Mouse (Mus musculus) midbrain, embryonic 10.5 days (tissue): Measurements from ENCODE around the gene Gabrb1. TPM values are rescaled to one million over a fixed set of nuclear protein-coding genes. Genes with fewer than 3 reads are reported as not detected.

Source experiments
- DNase-seq: peaks from one replicate; pipeline ENCODE4 v3.0.0-alpha.2; 2017; ENCODE audit warnings: low spot score
- H3K27ac ChIP-seq: fragments of 300-500 bp; sonication (generic); replicated peaks from 2 replicates; pipeline ENCODE4 v1.5.1; 2016; ENCODE audit warnings: mild to moderate bottlenecking
- H3K27me3 ChIP-seq: fragments of 300-500 bp; sonication (generic); 2 replicates; pipeline ENCODE4 v1.6.1; 2016; ENCODE audit warnings: low read depth, mild to moderate bottlenecking; ENCODE audit not compliant: poor library complexity, severe bottlenecking
- H3K36me3 ChIP-seq: fragments of 300-500 bp; sonication (generic); 2 replicates; pipeline ENCODE4 v1.6.1; 2016; ENCODE audit warnings: mild to moderate bottlenecking, moderate library complexity
- H3K4me1 ChIP-seq: fragments of 300-500 bp; sonication (generic); 2 replicates; pipeline ENCODE4 v1.6.1; 2016
- H3K4me3 ChIP-seq: fragments of 300-500 bp; sonication (generic); 2 replicates; pipeline ENCODE4 v1.5.1; 2016; ENCODE audit warnings: mild to moderate bottlenecking, moderate library complexity
- H3K9me3 ChIP-seq: fragments of 300-500 bp; sonication (generic); replicated peaks from 2 replicates; pipeline ENCODE4 v1.6.1; 2016; ENCODE audit warnings: mild to moderate bottlenecking
- WGBS: fragments of 180-500 bp; shearing (Covaris S2); methylation state at CpG from one replicate; pipeline ENCODE4 v1.1.7; 2016; 5-methylcytosine and 5-hydroxymethylcytosine counted together
- polyA plus RNA-seq: library from polyadenylated mRNA; unstranded; fragments of >200 nt; fragmentation: Nextera tagmentation; extraction: Ambion mirVana; gene quantifications from 2 replicates; pipeline ENCODE4 v1.2.1, GENCODE M21; 2016

Gabrb1 gene
- polyA plus RNA-seq, 1 experiment from 2014 or later: 0.16 TPM

- no peak overlapping the region for H3K4me3 ChIP-seq
- no peaks in the 10 kb centered on the region for H3K4me1 ChIP-seq
- no peak for DNase-seq
- 95% methylated on average over 5 of the region's 5 CpGs for WGBS
- no peaks in the 10 kb centered on the region for H3K27me3 ChIP-seq
- peaks cover 69% of the 10 kb centered on the region for H3K36me3 ChIP-seq
- no peak overlapping the region for H3K27ac ChIP-seq
- H3K9me3 ChIP-seq: no peaks in the 10 kb centered on the region
Observed at GRCm38 (mm10) chr5:72156598-72156997, 498.7 kb downstream of the Gabrb1 start.

DNA sequence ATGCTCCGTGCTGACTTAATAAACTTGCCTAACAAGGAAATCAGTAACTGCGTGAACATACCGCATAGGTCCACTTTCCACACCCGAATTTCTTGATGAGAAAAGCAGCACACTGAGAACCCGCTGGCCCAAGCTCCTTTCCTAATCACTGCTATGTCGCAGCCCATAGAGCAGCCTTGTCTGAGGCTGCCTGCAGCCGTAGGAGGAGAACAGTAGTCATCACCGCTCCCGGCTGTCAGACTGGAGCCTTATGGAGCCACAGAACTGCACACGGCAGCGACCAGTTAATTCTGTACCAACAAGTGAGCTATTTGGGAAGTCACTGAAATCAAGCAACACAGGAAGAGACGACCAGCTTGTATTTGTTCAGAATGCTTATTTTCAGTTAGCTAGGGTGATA is 500.8 kb downstream of the Gabrb1 start:
- H3K27ac ChIP-seq: no peak overlapping the region
- H3K4me3 ChIP-seq: no peak overlapping the region
- no peaks in the 10 kb centered on the region for H3K9me3 ChIP-seq
- no peak for DNase-seq
- peaks cover 86% of the 10 kb centered on the region for H3K36me3 ChIP-seq
- 93% methylated on average over 12 of the region's 12 CpGs for WGBS
- H3K27me3 ChIP-seq: no peaks in the 10 kb centered on the region
- no peaks in the 10 kb centered on the region for H3K4me1 ChIP-seq

DNA sequence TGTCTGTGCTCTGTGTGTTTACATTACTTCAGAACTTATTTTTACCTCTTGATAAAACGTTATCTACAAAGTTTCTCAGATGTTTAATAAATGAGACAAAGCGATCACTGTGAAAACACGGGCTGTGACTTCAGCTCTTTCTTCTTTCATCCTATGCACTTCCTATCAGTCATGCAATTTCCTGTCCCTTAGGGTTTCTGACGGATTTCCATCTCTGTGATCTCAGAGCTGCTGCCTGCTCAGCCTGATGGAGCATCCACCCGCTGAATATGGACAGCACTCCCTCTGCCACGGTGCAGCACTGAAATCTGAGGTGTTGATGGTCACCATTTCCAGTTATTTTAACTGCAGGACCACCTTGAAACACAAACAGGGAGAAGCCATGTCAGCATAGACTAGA is 501.6 kb downstream of the Gabrb1 start:
- no peak overlapping the region for H3K27ac ChIP-seq
- no peaks in the 10 kb centered on the region for H3K4me1 ChIP-seq
- no peak for DNase-seq
- H3K4me3 ChIP-seq: no peak overlapping the region
- H3K9me3 ChIP-seq: no peaks in the 10 kb centered on the region
- WGBS: 90% methylated on average over 6 of the region's 6 CpGs
- peaks cover 91% of the 10 kb centered on the region for H3K36me3 ChIP-seq
- H3K27me3 ChIP-seq: no peaks in the 10 kb centered on the region

- peaks cover 88% of the 10 kb centered on the region for H3K36me3 ChIP-seq
- WGBS: 91% methylated on average over 11 of the region's 11 CpGs
Observed at GRCm38 (mm10) chr5:72160781-72161485, 503.0 kb downstream of the Gabrb1 start.

GRCm38 (mm10) chr5:72162855-72163254 is 504.9 kb downstream of the Gabrb1 start:
- Histone ChIP-seq H3K27ac (no peak overlapping the region), H3K9me3 (no peaks in the 10 kb centered on the region), H3K36me3 (peaks cover 69% of the 10 kb centered on the region), H3K4me1 (peaks cover 11% of the 10 kb centered on the region), H3K27me3 (no peaks in the 10 kb centered on the region), H3K4me3 (no peak overlapping the region)
- 92% methylated on average over 5 of the region's 5 CpGs for WGBS
- DNase-seq: no peak

More at GRCm38 (mm10) chr5:72160781-72161485, 503.0 kb downstream of the Gabrb1 start:
- H3K27ac ChIP-seq: no peak overlapping the region
- H3K9me3 ChIP-seq: no peaks in the 10 kb centered on the region
- no peaks in the 10 kb centered on the region for H3K27me3 ChIP-seq
- no peaks in the 10 kb centered on the region for H3K4me1 ChIP-seq
- no peak overlapping the region for H3K4me3 ChIP-seq
- no peak for DNase-seq

DNA sequence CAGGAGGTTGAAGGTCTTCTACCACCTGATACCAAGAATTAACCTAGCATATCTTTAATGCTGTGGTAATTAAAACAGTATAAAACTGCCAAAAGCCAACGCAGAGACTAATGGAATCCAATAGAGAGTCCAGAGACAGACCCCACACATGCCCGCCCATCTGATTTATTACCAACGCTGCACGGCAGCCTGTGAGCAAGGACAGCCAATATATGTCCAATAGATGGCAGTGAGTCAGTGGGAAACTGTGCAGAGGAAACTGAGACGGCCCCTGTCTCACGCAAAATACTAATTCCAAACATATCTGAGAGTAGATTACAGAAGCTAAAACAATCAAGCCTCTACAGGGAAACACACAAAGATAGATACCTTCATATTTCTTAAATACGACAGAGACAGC is 506.5 kb downstream of the Gabrb1 start:
- 93% methylated on average over 7 of the region's 7 CpGs for WGBS
- peaks cover 54% of the 10 kb centered on the region for H3K36me3 ChIP-seq
- H3K4me1 ChIP-seq: peaks cover 11% of the 10 kb centered on the region

GRCm38 (mm10) chr5:72167594-72168284 is 509.8 kb downstream of the Gabrb1 start, which contains the start of gene Commd8:
TSS of gene Commd8 (minus strand) at chr5:72168189.
- H3K4me1 ChIP-seq: peaks cover 11% of the 10 kb centered on the region
- H3K36me3 ChIP-seq: peaks cover 20% of the 10 kb centered on the region
- H3K27me3 ChIP-seq: no peaks in the 10 kb centered on the region
- H3K27ac ChIP-seq: peak within 1 kb of the TSS; percentile 92
- peak within 1 kb of the TSS; percentile 79 for H3K4me3 ChIP-seq
- peak; percentile 96 for DNase-seq
- WGBS: under 1% methylated on average over 38 of the region's 38 CpGs
- no peaks in the 10 kb centered on the region for H3K9me3 ChIP-seq

More for the DNA sequence above, 506.5 kb downstream of the Gabrb1 start:
- Histone ChIP-seq H3K4me3 (no peak overlapping the region), H3K27ac (no peak overlapping the region), H3K27me3 (no peaks in the 10 kb centered on the region), H3K9me3 (no peaks in the 10 kb centered on the region)
- no peak for DNase-seq

DNA sequence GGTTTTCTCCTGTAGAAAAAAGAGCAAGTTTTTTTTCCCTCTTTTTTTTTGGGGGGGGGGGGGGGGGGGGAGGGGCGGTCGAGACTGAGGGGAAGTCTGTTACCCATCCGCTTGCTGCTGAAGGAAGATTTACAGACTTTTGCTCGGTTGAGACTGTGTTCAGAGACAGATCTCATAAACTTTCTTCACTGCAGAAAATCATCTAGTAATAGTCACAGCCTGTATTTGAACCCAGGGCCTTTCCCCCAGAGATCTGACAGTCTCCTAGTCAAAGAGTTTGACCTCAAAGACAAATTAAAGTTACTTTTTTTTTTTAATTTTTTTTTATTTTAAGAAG is 510.3 kb downstream of the Gabrb1 start:
- no peak for DNase-seq
- WGBS: 1% methylated on average over 4 of the region's 4 CpGs
- H3K27me3 ChIP-seq: no peaks in the 10 kb centered on the region
- H3K4me3 ChIP-seq: peak overlapping the region; percentile 79
- peak overlapping the region; percentile 92 for H3K27ac ChIP-seq
- H3K4me1 ChIP-seq: peaks cover 11% of the 10 kb centered on the region
- no peaks in the 10 kb centered on the region for H3K9me3 ChIP-seq
- peaks cover 15% of the 10 kb centered on the region for H3K36me3 ChIP-seq

GRCm38 (mm10) chr5:72170067-72170466 is 512.2 kb downstream of the Gabrb1 start:
- Histone ChIP-seq H3K27me3 (no peaks in the 10 kb centered on the region), H3K9me3 (no peaks in the 10 kb centered on the region), H3K4me3 (no peak overlapping the region), H3K27ac (no peak overlapping the region), H3K36me3 (peaks cover 4% of the 10 kb centered on the region; the same call in 1 of the 2 replicates), H3K4me1 (peaks cover 19% of the 10 kb centered on the region)
- no peak for DNase-seq
- WGBS: 76% methylated on average over 6 of the region's 6 CpGs

- H3K9me3 ChIP-seq: no peaks in the 10 kb centered on the region
- no peak overlapping the region for H3K27ac ChIP-seq
- DNase-seq: peak; percentile 16
- no peak overlapping the region for H3K4me3 ChIP-seq
- H3K4me1 ChIP-seq: peaks cover 26% of the 10 kb centered on the region
- no peaks in the 10 kb centered on the region for H3K36me3 ChIP-seq
- WGBS: 34% methylated on average over 3 of the region's 3 CpGs
- no peaks in the 10 kb centered on the region for H3K27me3 ChIP-seq
Observed at GRCm38 (mm10) chr5:72172675-72173074, 514.8 kb downstream of the Gabrb1 start.

- no peaks in the 10 kb centered on the region for H3K27me3 ChIP-seq
- 79% methylated on average over 1 of the region's 1 CpGs for WGBS
- DNase-seq: no peak
- no peak overlapping the region for H3K27ac ChIP-seq
- H3K36me3 ChIP-seq: no peaks in the 10 kb centered on the region
- no peaks in the 10 kb centered on the region for H3K9me3 ChIP-seq
- no peak overlapping the region for H3K4me3 ChIP-seq
- peaks cover 26% of the 10 kb centered on the region for H3K4me1 ChIP-seq
Observed at GRCm38 (mm10) chr5:72173521-72173920, 515.6 kb downstream of the Gabrb1 start.

DNA sequence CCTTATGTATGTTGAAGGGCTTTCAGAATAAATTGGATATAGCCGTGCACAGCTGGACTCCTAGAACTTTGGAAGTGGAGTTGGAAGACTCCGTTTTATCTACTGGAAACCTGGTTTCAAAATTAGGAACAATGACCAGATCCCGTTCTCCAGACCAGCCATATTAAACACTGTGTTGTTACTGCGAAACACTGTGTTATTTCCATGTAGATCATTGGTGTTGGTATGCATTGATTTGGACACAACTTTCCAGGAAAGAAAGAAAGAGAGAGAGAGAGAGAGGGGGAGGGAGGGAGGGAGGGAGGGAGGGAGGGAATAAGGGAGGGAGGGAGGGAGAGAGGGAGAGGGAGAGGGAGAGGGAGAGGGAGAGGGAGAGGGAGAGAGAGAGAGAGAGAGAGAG is 517.1 kb downstream of the Gabrb1 start:
- DNase-seq: no peak
- peak overlapping the region; percentile 80 for H3K27ac ChIP-seq
- H3K9me3 ChIP-seq: no peaks in the 10 kb centered on the region
- H3K4me3 ChIP-seq: peak overlapping the region; percentile 30
- 0 out of 2 replicates have a peak, but pooled peaks cover 4% of the 10 kb centered on the region for H3K27me3 ChIP-seq
- peaks cover 30% of the 10 kb centered on the region for H3K4me1 ChIP-seq
- H3K36me3 ChIP-seq: no peaks in the 10 kb centered on the region
- WGBS: 53% methylated on average over 4 of the region's 4 CpGs

GRCm38 (mm10) chr5:72175530-72175929 is 517.6 kb downstream of the Gabrb1 start:
- Histone ChIP-seq H3K4me3 (peak overlapping the region; percentile 30), H3K36me3 (no peaks in the 10 kb centered on the region), H3K4me1 (peaks cover 30% of the 10 kb centered on the region), H3K27ac (peak overlapping the region; percentile 80), H3K9me3 (no peaks in the 10 kb centered on the region), H3K27me3 (0 out of 2 replicates have a peak, but pooled peaks cover 4% of the 10 kb centered on the region)
- WGBS: 5% methylated on average over 7 of the region's 7 CpGs
- peak; percentile 65 for DNase-seq
